In the genomic region with DNA sequence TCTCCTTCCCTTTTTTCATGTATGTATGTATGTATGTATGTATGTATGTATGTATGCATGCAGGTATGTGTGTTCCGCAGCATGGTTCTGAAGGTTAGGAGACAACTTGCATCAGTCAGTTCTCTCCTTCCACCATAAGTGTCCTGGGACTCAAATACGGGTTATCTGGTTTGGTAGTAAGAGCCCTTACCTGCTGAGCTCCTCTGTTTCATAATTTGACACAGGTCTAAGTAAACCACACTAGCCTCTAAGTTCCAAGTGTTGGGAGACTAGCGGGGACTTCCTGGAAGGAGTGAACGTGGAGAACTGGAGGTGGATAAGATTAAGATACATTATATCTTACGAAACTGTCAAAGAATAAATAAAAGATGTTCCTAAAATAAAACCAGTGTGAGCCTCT, we compare ENCODE assay signal across 8 mouse cellular contexts. TPM values are rescaled to one million over a fixed set of nuclear protein-coding genes. Genes with fewer than 3 reads are reported as not detected.
DNase-seq lines count a peak whose midpoint lies in the region; ATAC-seq and TF ChIP-seq lines count a peak whose summit lies in the region.

No protein-coding gene starts in this region.

- no peak for TF ChIP-seq CTCF in gastrocnemius, adult 2 months (IDR thresholded peaks at IDR 0.05)
- no peak for TF ChIP-seq CTCF in thymus, adult 2 months (IDR thresholded peaks at IDR 0.05; ENCODE audit: borderline replicate concordance, control insufficient read depth, extremely low read depth, insufficient read depth, low read length, poor library complexity)

- peak overlapping the region; percentile 91 for H3K4me3 ChIP-seq in gastrocnemius, adult 2 months
- H3K4me3 ChIP-seq in forebrain, embryonic 15.5 days = peak overlapping the region; percentile 66
- peak overlapping the region; percentile 80 for H3K4me3 ChIP-seq in liver, embryonic 16.5 days (ENCODE audit: low read depth, low read length)
- H3K4me3 ChIP-seq in thymus, adult 2 months (ENCODE audit: control insufficient read depth, insufficient read depth, low read length) = no peak overlapping the region

- ATAC-seq in CD4-positive, CD25-positive, alpha-beta regulatory T cell, adult 4 months = peak; percentile 1
- ATAC-seq in forebrain, embryonic 15.5 days (replicated peaks) = peak; percentile 17
- ATAC-seq in liver, embryonic 16.5 days (ENCODE audit: low read depth) = no peak

- intact Hi-C loops in gastrocnemius, adult 2 months (cut with DNase I) = loop anchor here (2.0 to 10.0 kb wide), 4 partner anchors 85 to 480 kb away; partner anchors contain the start of genes Gm10322, Mcu, Sept10 and Sowahc
- intact Hi-C loops in gastrocnemius, postnatal 14 days (cut with DNase I; ENCODE audit: low total_unique reads) = no loop called here

- no peak overlapping the region for H3K27ac ChIP-seq in gastrocnemius, adult 2 months
- H3K27ac ChIP-seq in forebrain, embryonic 15.5 days (replicated peaks) = peak overlapping the region; percentile 79; the same call in 1 of the 2 replicates
- peak overlapping the region; percentile 14; the same call in 1 of the 2 replicates for H3K27ac ChIP-seq in liver, embryonic 16.5 days (ENCODE audit: low read length)
- H3K27ac ChIP-seq in thymus, adult 2 months (ENCODE audit: control insufficient read depth, insufficient read depth, low read length) = no peak overlapping the region

- H3K9ac ChIP-seq in forebrain, embryonic 15.5 days (replicated peaks) = 0 out of 2 replicates have a peak overlapping the region, but pooled peaks have one; percentile 64
- H3K9ac ChIP-seq in liver, embryonic 16.5 days (ENCODE audit: low read depth, low read length) = peak overlapping the region; percentile 35; the same call in 1 of the 2 replicates

- WGBS in forebrain, embryonic 15.5 days = 52% methylated on average over 5 of the region's 5 CpGs
- WGBS in liver, embryonic 16.5 days (ENCODE audit: insufficient replicate concordance) = 37% methylated on average over 5 of the region's 5 CpGs
- 60% methylated on average over 5 of the region's 5 CpGs for WGBS in thymus, adult 2 months

- no peak for TF ChIP-seq POLR2A in thymus, adult 2 months (IDR thresholded peaks at IDR 0.05; ENCODE audit: control insufficient read depth, extremely low read depth, insufficient read depth, low read length, poor library complexity)

- H3K9me3 ChIP-seq in forebrain, embryonic 15.5 days = no peaks in the 10 kb centered on the region
- no peaks in the 10 kb centered on the region for H3K9me3 ChIP-seq in liver, embryonic 16.5 days (replicated peaks; ENCODE audit: control insufficient read depth, low read length)

- no peaks in the 10 kb centered on the region for H3K27me3 ChIP-seq in forebrain, embryonic 15.5 days
- H3K27me3 ChIP-seq in liver, embryonic 16.5 days (ENCODE audit: control insufficient read depth, insufficient read depth, low read depth, low read length) = no peaks in the 10 kb centered on the region
- H3K27me3 ChIP-seq in thymus, adult 2 months (ENCODE audit: control insufficient read depth, insufficient read depth, low read length) = no peaks in the 10 kb centered on the region

- H3K4me2 ChIP-seq in forebrain, embryonic 15.5 days (replicated peaks) = peak overlapping the region; percentile 92
- H3K4me2 ChIP-seq in liver, embryonic 16.5 days (ENCODE audit: low read depth, low read length) = peak overlapping the region; percentile 63

- H3K4me1 ChIP-seq in forebrain, embryonic 15.5 days = peaks cover 12% of the 10 kb centered on the region
- H3K4me1 ChIP-seq in liver, embryonic 16.5 days (ENCODE audit: control insufficient read depth, low read depth, low read length) = peaks cover 13% of the 10 kb centered on the region
- peaks cover 8% of the 10 kb centered on the region for H3K4me1 ChIP-seq in thymus, adult 2 months (replicated peaks; ENCODE audit: control insufficient read depth, insufficient read depth, low read length)

- H3K36me3 ChIP-seq in forebrain, embryonic 15.5 days = no peaks in the 10 kb centered on the region
- H3K36me3 ChIP-seq in liver, embryonic 16.5 days (ENCODE audit: control insufficient read depth, insufficient read depth) = no peaks in the 10 kb centered on the region
- H3K36me3 ChIP-seq in thymus, adult 2 months (ENCODE audit: control insufficient read depth, insufficient read depth, low read length) = no peaks in the 10 kb centered on the region

- no peak for DNase-seq in gastrocnemius, adult 2 months
- DNase-seq in gastrocnemius, postnatal 14 days = no peak
- DNase-seq in cerebellum, adult 11 months = no peak
- DNase-seq in thymus, adult 2 months = no peak
- DNase-seq in cerebellum, postnatal 4 days (ENCODE audit: low spot score in 2 of 2) = no peak

RNA-seq across cellular contexts. Expression of gene Micu1, which starts 0.5 kb away (rescaled TPM):
- total RNA-seq in gastrocnemius, adult 2 months (2021) = 10 to 100 TPM; 45.3 to 63.2 TPM
- 10 to 100 TPM; 63.7 to 70.3 TPM for total RNA-seq in gastrocnemius, postnatal 14 days (2021)
- 10 to 100 TPM; 47.1 to 78.3 TPM for polyA plus RNA-seq in CD4-positive, CD25-positive, alpha-beta regulatory T cell, adult 4 months (2017; shearing (Covaris generic))
- 75.9 and 79.1 TPM in 2 replicates for polyA plus RNA-seq in forebrain, embryonic 15.5 days (2015; fragmentation: Nextera tagmentation; extraction: Ambion mirVana)
- polyA plus RNA-seq in liver, embryonic 16.5 days (2015; fragmentation: Nextera tagmentation; extraction: Ambion mirVana) = 40.1 and 40.4 TPM in 2 replicates
- polyA plus RNA-seq in thymus, adult 2 months (2012; rRNA removed) = 53.8 and 57.5 TPM in 2 replicates

Comparison
In these comparisons a context has a peak if more than half of its experiments do, and no peak if none do; other contexts are left out.
1. H3K27ac ChIP-seq: peak in forebrain, embryonic 15.5 days (single experiment) and liver, embryonic 16.5 days (single experiment); none in gastrocnemius, adult 2 months (single experiment) and thymus, adult 2 months (single experiment).